Mouse (Mus musculus): ENCODE results near the gene Fmo4. TPM values are rescaled to one million over a fixed set of nuclear protein-coding genes. Genes with fewer than 3 reads are reported as not detected.

Fmo4 gene
- polyA plus RNA-seq, 1 experiment from 2014 or later, result 0.32 TPM

DNA sequence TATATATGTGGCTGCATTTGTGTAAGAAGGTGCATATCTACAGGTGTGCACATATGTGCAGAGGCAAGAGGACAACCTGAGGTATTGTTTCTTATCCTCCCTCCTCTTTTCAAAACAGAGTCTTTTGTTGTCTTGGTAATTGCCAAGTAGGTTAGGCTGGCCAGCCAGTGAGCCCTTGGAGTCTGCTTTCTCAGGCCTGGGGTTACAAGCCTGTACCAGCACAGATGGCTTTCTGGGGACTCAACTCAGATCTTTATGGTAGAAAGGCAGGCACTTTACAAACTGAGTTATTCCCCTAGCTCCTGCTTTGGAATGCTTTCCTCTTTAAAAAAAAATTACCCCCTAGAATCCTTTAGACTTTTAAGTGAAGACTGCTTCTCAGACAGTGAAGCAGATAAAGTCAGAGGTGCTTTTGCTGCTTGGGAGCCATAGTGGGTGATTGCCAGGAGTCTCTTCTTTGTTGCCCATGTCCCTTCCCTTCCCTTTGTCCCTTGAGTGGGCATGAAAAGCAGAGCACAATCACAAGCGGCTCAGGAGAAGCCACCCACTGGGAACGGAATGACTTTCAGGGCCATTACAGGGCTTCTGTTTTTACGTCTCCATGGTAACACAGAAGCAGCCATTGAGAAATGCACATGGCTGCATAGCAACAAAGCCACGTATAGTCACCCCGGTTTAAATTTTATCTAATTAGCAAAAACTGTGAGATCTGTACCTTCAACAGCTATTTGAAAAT is 18.2 kb upstream of the Fmo4 start:
- Histone ChIP-seq H3K36me3 (no peaks in the 10 kb centered on the region), H3K27ac (no peak overlapping the region), H3K9me3 (no peaks in the 10 kb centered on the region; the same call in 1 of the 2 replicates), H3K27me3 (replicated peaks) (no peaks in the 10 kb centered on the region), H3K4me1 (peaks cover 8% of the 10 kb centered on the region), H3K9ac (no peak overlapping the region), H3K4me2 (replicated peaks) (peak overlapping the region; percentile 41), H3K4me3 (no peak overlapping the region)
- 3% methylated on average over 5 of the region's 5 CpGs for WGBS
- ATAC-seq (ENCODE audit: low FRiP score, low read depth), result peak; percentile 98

DNA sequence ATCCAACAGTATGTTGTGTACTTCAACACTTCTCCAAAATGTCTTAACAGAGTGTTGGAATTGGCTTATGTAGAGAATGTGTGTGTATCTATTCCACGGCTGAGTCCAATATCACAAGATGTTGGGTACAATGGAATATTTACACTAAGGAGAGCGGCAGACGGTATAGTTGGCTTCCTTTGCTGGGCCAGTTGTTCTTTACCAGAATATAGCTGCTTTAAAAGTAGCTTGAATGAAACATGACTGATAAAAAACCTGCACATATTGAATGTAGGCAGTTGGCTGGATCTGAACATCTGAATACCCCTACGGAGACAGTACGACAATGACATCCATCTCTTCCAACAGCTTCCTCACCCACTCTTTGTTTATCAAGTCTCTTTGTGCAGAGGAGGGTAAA is 5.5 kb upstream of the Fmo4 start:
- Histone ChIP-seq H3K4me3 (no peak overlapping the region), H3K9ac (no peak overlapping the region), H3K4me2 (replicated peaks) (no peak overlapping the region), H3K36me3 (no peaks in the 10 kb centered on the region), H3K27ac (no peak overlapping the region), H3K9me3 (no peaks in the 10 kb centered on the region), H3K27me3 (replicated peaks) (no peaks in the 10 kb centered on the region), H3K4me1 (no peaks in the 10 kb centered on the region)
- ATAC-seq (ENCODE audit: low FRiP score, low read depth), result no peak
- 94% methylated on average over 5 of the region's 5 CpGs for WGBS

DNA sequence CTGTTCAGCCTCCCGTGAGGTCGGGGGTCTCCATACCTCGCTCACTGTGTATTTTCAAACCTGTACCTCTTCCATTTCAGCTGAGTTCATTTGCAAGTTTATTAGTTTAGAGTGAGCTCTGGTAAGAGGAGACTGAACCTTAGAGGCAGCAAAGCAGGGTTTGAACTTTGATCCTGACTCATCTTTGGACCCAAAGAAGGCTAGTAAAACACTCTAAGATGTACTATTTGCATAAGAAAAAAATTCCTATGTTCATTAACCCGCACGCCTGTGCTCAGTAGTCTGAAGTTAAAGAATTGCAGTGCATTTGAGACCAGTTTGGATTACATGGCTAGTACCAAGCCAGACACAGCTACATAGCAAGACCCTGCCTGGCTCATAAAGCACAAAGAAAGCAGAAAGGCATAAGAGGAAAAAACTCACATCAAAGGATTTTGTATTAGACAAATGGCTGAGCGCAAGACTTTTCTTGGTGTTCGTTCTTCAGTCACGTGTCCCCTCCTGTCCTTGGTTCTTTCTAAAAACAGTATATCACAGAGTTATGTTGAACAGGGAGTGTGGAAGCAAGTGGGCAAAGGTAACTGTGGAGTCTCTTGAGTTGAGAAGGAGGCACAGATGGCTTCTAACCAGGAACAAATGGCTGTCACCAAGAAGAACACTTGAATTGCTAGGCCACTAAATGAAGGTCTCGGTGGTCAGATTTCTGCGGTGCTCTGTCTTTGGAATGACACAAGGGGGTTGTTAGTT is 1.8 kb upstream of the Fmo4 start:
- Histone ChIP-seq H3K4me2 (replicated peaks) (no peak overlapping the region), H3K9me3 (no peaks in the 10 kb centered on the region), H3K4me3 (no peak overlapping the region), H3K4me1 (no peaks in the 10 kb centered on the region), H3K27ac (no peak overlapping the region), H3K36me3 (no peaks in the 10 kb centered on the region), H3K27me3 (replicated peaks) (no peaks in the 10 kb centered on the region), H3K9ac (no peak overlapping the region)
- ATAC-seq (ENCODE audit: low FRiP score, low read depth), result no peak
- 76% methylated on average over 10 of the region's 10 CpGs for WGBS

DNA sequence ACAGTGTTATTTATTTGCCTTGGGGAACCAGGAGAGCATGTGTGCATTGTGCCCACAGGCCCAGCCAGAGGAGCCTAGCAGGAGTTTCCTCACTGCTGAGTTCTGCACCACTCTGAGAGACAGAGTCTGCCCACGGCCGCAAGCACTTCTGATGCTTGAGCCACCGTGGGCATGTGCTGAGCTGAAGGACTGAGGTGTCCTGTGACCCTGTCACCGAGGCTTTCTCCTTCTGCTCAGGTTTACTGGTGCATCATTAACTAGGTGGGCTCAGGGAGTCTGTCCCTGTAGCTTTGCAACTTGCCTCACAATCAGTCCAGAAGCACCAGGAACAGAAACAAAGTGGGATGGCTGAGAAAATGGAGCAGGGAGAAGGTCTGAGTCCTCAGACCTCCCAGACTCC is 1.2 kb upstream of the Fmo4 start:
- WGBS, result 80% methylated on average over 4 of the region's 4 CpGs
- ATAC-seq (ENCODE audit: low FRiP score, low read depth), result no peak

DNA sequence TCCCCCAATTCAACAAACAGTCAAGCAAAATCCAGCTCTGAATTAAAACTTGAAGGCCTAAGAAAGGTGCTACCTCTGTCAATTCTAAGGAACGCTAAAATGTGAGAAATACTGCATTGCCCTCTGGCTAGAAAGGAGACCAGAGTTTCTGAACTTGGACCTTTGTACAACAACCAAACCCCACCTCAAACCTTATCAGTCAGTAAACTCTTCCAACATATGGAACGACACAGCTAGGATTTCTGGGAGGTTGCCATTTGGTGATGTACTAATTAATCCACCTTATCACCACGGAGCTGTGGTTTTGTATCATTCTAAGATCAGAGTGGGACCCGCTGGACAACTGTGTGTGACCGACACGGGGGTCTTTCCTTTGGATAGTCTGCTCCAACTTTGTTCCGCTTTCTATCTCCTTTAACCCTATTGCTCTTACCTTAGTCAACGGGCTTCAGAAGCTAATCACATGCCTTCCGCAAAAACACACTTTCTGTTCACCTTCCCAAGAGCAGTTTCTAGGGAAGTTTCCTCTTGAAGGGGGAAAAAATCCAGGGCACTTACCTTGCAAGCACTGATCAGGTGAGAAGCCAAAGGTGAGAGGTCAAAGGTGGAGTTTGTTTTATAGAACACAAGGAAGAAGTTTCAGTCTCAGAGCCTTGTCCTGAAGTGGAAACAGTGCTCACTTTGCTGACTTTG is 483 bp downstream of the Fmo4 start:
- H3K4me1 ChIP-seq, result no peaks in the 10 kb centered on the region
- no peaks in the 10 kb centered on the region for H3K36me3 ChIP-seq

More for the DNA sequence above, 1.2 kb upstream of the Fmo4 start:
- Histone ChIP-seq H3K27me3 (replicated peaks) (no peaks in the 10 kb centered on the region), H3K4me3 (no peak overlapping the region), H3K27ac (no peak overlapping the region), H3K4me2 (replicated peaks) (no peak overlapping the region), H3K9me3 (no peaks in the 10 kb centered on the region), H3K36me3 (no peaks in the 10 kb centered on the region), H3K4me1 (no peaks in the 10 kb centered on the region), H3K9ac (no peak overlapping the region)

DNA sequence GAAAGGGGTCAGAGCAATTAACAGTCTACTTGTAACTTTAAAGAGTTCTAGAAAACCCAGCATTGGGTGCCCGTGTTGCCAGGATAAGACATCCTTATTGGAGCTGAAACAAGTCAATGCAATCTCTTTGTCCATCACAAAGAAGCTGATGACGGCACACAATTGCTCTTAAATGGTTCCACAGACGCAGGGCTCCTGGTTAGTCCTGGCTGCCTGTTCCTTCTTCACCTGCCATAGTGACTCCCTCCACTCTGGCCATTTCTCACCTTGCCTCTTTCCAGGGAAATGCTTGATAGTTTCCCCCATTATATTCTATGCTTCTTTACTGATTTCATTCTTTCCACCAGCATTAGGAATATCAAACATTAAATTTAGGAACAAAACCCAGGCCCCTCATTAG is 5.2 kb downstream of the Fmo4 start:
- no peak overlapping the region for H3K9ac ChIP-seq
- WGBS, result 63% methylated on average over 3 of the region's 3 CpGs
- no peaks in the 10 kb centered on the region for H3K36me3 ChIP-seq
- H3K4me2 ChIP-seq (replicated peaks), result no peak overlapping the region
- no peak overlapping the region for H3K4me3 ChIP-seq
- H3K27ac ChIP-seq, result no peak overlapping the region
- H3K4me1 ChIP-seq, result no peaks in the 10 kb centered on the region
- ATAC-seq (ENCODE audit: low FRiP score, low read depth), result no peak
- no peaks in the 10 kb centered on the region for H3K9me3 ChIP-seq
- H3K27me3 ChIP-seq (replicated peaks), result no peaks in the 10 kb centered on the region

More for the DNA sequence above, 483 bp downstream of the Fmo4 start:
- Histone ChIP-seq H3K9ac (no peak overlapping the region), H3K4me3 (no peak overlapping the region), H3K27me3 (replicated peaks) (no peaks in the 10 kb centered on the region), H3K4me2 (replicated peaks) (no peak overlapping the region), H3K9me3 (no peaks in the 10 kb centered on the region), H3K27ac (no peak overlapping the region)
- ATAC-seq (ENCODE audit: low FRiP score, low read depth), result no peak
- 93% methylated on average over 9 of the region's 9 CpGs for WGBS

DNA sequence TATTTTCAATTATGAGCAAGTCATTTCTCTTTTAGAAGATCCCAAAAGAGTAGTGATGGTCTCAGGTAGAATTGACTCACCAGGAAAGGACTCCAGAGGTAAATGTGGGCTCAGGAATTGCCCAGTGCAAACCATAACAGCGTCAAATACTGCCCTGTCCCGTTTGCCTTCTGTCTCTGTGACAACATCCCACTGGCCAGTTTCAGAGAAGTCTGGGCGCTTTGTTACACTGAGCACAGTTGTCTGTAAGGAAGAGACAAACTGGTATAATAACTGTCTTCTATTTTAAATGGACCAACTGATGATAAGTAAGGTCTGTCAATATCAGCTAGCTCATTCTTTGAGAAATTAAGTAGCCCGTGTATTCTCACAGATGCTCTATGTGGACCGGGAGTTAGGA is 6.3 kb downstream of the Fmo4 start:
- Histone ChIP-seq H3K27ac (no peak overlapping the region), H3K9me3 (no peaks in the 10 kb centered on the region), H3K4me3 (no peak overlapping the region), H3K9ac (no peak overlapping the region), H3K36me3 (no peaks in the 10 kb centered on the region), H3K27me3 (replicated peaks) (no peaks in the 10 kb centered on the region), H3K4me2 (replicated peaks) (no peak overlapping the region), H3K4me1 (no peaks in the 10 kb centered on the region)
- 89% methylated on average over 5 of the region's 5 CpGs for WGBS
- no peak for ATAC-seq (ENCODE audit: low FRiP score, low read depth)

DNA sequence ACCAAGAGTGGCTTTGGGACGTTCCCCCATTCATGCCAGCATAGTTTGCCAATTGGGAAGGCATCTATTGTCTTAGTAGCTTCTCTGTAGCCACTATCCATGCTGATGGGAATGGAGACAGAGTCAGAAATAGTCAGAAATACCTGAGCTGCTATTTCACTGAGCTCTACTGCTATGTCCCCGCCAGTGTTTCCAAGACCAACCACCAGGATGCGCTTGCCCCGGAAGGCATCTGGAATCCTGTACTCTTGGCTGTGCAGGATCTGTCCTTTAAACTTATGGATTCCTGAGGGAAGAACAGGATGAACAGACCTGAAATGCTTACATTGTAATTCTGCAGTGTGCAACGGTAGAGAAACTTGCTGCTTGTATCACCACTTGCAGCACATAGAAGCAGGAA is 8.8 kb downstream of the Fmo4 start:
- H3K4me3 ChIP-seq, result no peak overlapping the region
- H3K27ac ChIP-seq, result no peak overlapping the region
- no peaks in the 10 kb centered on the region for H3K27me3 ChIP-seq (replicated peaks)
- no peak overlapping the region for H3K4me2 ChIP-seq (replicated peaks)
- 59% methylated on average over 5 of the region's 5 CpGs for WGBS
- H3K4me1 ChIP-seq, result no peaks in the 10 kb centered on the region
- no peak overlapping the region for H3K9ac ChIP-seq
- no peaks in the 10 kb centered on the region for H3K36me3 ChIP-seq
- no peaks in the 10 kb centered on the region for H3K9me3 ChIP-seq
- no peak for ATAC-seq (ENCODE audit: low FRiP score, low read depth)

DNA sequence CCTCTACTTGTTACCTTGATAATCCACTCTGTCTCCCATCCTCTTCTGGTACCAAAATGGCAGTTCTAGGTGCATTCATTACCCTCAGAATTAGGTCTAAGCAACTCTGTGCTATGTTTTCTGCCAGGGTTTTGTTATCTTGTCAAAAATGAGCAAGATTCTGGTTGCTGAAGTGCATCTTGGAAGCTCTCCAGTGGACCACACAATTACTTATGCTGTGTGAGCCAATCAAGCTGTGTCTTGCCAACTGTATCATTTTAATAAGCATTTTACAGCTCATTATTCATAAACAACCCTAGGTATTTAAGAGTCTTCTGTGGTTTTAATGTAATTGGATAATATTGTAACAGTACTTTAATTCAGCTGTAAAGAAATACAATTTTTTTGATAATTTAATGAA is 17.3 kb downstream of the Fmo4 start:
- H3K4me2 ChIP-seq (replicated peaks), result no peak overlapping the region
- H3K27ac ChIP-seq, result no peak overlapping the region
- H3K9me3 ChIP-seq, result no peaks in the 10 kb centered on the region
- ATAC-seq (ENCODE audit: low FRiP score, low read depth), result no peak
- no peaks in the 10 kb centered on the region for H3K36me3 ChIP-seq
- no peaks in the 10 kb centered on the region for H3K4me1 ChIP-seq
- no peak overlapping the region for H3K9ac ChIP-seq
- no peak overlapping the region for H3K4me3 ChIP-seq
- H3K27me3 ChIP-seq (replicated peaks), result no peaks in the 10 kb centered on the region

DNA sequence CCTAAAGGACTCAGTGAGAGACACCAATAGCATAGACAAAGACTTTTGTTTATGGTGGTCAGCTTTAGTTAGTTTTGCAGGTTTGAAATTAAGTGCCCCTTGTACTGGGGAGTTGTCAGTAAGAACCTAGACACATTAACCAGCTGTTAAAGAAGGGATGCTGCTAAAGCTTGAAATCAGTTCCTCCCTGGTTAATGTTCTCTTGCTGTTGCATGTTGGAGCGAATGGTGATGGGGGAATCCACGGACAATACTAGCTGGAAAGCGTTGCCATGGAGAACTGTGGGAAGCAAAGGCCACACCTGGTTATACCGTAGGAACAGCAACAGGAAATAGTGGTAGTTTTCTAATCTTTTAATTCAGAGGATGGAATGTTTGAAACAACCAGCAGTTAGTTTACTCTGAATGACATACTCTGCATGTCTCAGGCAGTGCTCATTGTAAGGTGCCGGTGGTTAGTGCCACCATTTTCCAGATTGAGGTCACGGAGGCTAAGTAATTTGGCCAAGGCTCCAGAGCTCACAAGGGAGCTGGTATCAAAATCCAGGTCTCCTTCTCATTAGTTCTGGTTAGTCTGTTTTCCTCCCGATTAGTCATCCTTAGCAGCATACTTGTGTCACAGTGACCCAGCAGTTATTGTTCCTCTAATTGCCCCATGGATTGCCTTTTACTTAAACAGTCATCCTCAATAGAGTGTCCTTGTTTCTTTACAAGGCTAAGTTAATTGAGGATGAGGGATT is 21.3 kb downstream of the Fmo4 start:
- Histone ChIP-seq H3K4me1 (no peaks in the 10 kb centered on the region), H3K9me3 (no peaks in the 10 kb centered on the region), H3K4me3 (no peak overlapping the region), H3K27ac (no peak overlapping the region), H3K9ac (no peak overlapping the region), H3K4me2 (replicated peaks) (no peak overlapping the region), H3K27me3 (replicated peaks) (no peaks in the 10 kb centered on the region), H3K36me3 (no peaks in the 10 kb centered on the region)
- 48% methylated on average over 7 of the region's 7 CpGs for WGBS
- ATAC-seq (ENCODE audit: low FRiP score, low read depth), result no peak

DNA sequence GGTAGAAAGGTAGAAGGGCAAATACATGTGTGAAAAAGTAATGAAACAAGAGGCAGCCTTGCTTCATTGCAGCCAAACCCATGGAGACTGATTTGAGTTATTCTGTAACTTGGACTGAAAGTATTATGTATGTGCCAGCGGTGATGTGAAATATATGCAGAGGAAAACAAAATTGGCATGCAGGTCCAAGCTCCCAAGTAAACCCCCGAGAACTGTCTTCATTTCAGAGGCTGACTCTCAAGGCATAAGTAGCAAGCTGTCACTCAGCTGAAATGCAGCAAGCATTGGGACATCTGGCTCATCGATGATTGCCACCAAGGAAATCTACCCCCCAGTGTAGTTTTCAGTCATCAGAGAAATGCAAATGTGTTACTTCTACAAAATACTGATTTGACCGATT is 28.6 kb downstream of the Fmo4 start:
- no peak overlapping the region for H3K4me2 ChIP-seq (replicated peaks)
- H3K9ac ChIP-seq, result no peak overlapping the region
- no peaks in the 10 kb centered on the region for H3K9me3 ChIP-seq
- ATAC-seq (ENCODE audit: low FRiP score, low read depth), result no peak
- H3K36me3 ChIP-seq, result no peaks in the 10 kb centered on the region
- H3K27me3 ChIP-seq (replicated peaks), result no peaks in the 10 kb centered on the region
- no peaks in the 10 kb centered on the region for H3K4me1 ChIP-seq
- no peak overlapping the region for H3K4me3 ChIP-seq
- no peak overlapping the region for H3K27ac ChIP-seq
- WGBS, result 86% methylated on average over 4 of the region's 4 CpGs

DNA sequence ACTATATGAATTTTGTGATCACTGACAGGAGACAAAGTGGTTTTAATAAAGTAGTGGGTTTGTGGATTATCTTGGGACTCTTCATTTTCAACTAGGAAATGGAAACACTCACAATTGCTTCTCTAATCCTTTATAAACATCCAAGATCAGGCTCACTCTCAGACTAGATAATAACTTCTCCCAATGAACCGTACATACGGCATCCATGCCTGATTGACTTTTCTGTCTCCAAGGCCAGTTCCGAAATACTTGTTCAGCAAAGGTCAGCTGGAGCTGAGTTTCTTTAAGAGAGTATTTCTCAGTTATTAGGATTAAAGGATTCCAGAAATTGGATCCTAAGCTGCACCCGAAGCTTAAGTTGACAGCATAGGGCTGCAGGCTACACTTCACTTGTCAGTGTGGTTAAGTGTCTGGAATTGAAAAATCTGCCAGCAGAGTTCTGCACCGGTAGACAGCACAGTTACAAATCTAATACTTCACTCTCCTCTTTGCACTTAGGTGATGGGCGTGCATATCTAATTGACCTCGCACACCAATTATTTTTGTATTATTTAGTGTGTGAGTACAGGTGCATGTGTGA is 30.0 kb downstream of the Fmo4 start:
- no peaks in the 10 kb centered on the region for H3K36me3 ChIP-seq
- H3K27ac ChIP-seq, result no peak overlapping the region
- no peaks in the 10 kb centered on the region for H3K4me1 ChIP-seq
- H3K27me3 ChIP-seq (replicated peaks), result no peaks in the 10 kb centered on the region
- 88% methylated on average over 7 of the region's 7 CpGs for WGBS
- H3K9ac ChIP-seq, result no peak overlapping the region
- no peaks in the 10 kb centered on the region for H3K9me3 ChIP-seq
- no peak overlapping the region for H3K4me3 ChIP-seq
- ATAC-seq (ENCODE audit: low FRiP score, low read depth), result no peak
- no peak overlapping the region for H3K4me2 ChIP-seq (replicated peaks)
